Mouse (Mus musculus) B cell, adult (primary cell): Measurements from ENCODE around the gene Gm28308. TPM values are rescaled to one million over a fixed set of nuclear protein-coding genes. Genes with fewer than 3 reads are reported as not detected.

ENCODE experiments used
- total RNA-seq: library from RNA; stranded (reverse); gene quantifications from 4 replicates; pipeline ENCODE4 v1.2.4, GENCODE M21; 2023; ENCODE audit not compliant: inconsistent age

Gene Gm28308
- total RNA-seq, 1 experiment from 2014 or later, result not detected

Other genes with a start within 250 kb of the Gm28308 start
- gene Skap2, start 200.8 kb downstream of the Gm28308 start, total RNA-seq, result 40.7 to 48.9 TPM (median 44.1 TPM) in 4 replicates
- not detected in 4 replicates for gene Hoxa1, start 55.0 kb downstream of the Gm28308 start, total RNA-seq
- gene Hoxa2, start 48.5 kb downstream of the Gm28308 start, total RNA-seq, result not detected in 4 replicates
- gene 5730596B20Rik, start 35.8 kb downstream of the Gm28308 start, total RNA-seq, result not detected in 4 replicates
- not detected in 4 replicates for gene Hoxa4, start 21.6 kb downstream of the Gm28308 start, total RNA-seq
- not detected in 4 replicates for gene Hoxa5, start 8.8 kb downstream of the Gm28308 start, total RNA-seq
- 0.64 TPM in 1 of 4 replicates, not detected in the others for gene Hoxa6, start 4.6 kb downstream of the Gm28308 start, total RNA-seq
- gene Hoxa3, start within 50 bp of the Gm28308 start, total RNA-seq, result 0.18 TPM in 1 of 4 replicates, not detected in the others
- not detected in 4 replicates for gene Hoxa7, start 8.5 kb upstream of the Gm28308 start, total RNA-seq
- not detected in 4 replicates for gene Hoxa9, start 17.8 kb upstream of the Gm28308 start, total RNA-seq
- not detected in 4 replicates for gene Hoxa10, start 27.5 kb upstream of the Gm28308 start, total RNA-seq
- gene Hoxa11, start 32.5 kb upstream of the Gm28308 start, total RNA-seq, result not detected in 4 replicates
- not detected in 4 replicates for gene Hoxa13, start 47.5 kb upstream of the Gm28308 start, total RNA-seq
- gene Evx1, start 100.2 kb upstream of the Gm28308 start, total RNA-seq, result not detected in 4 replicates